Mouse (Mus musculus) right cerebral cortex, postnatal 4 days (tissue): ENCODE measurements at regions not wholly inside any gene's neighbourhood (a gene's known extent, or its start where the extent isn't known, plus 50 kb on each side); places are given as distances from the start of the nearest gene placed in this dataset.

Source experiments
- DNase-seq: peaks from one replicate; pipeline ENCODE4 v3.0.0-alpha.2; 2022

DNA sequence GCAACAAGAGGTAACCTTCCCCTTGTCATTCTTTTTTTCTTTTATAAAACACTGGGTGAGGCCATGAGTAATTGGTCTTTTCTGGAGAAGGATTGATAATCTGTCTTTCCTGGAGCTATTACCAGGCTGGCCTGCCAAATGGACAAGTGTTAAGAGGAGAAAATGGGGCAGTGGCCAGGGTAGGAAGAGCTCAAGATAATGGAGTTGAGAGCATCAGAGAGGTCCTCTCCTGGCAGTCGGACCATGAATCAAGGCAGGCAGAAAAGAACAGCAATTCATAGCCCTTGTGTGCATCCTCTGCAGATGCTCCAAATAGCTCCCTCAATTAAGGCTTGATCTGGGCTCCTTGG, 208.2 kb downstream of the Rpl10-ps3 start:
- DNase-seq: no peak

DNA sequence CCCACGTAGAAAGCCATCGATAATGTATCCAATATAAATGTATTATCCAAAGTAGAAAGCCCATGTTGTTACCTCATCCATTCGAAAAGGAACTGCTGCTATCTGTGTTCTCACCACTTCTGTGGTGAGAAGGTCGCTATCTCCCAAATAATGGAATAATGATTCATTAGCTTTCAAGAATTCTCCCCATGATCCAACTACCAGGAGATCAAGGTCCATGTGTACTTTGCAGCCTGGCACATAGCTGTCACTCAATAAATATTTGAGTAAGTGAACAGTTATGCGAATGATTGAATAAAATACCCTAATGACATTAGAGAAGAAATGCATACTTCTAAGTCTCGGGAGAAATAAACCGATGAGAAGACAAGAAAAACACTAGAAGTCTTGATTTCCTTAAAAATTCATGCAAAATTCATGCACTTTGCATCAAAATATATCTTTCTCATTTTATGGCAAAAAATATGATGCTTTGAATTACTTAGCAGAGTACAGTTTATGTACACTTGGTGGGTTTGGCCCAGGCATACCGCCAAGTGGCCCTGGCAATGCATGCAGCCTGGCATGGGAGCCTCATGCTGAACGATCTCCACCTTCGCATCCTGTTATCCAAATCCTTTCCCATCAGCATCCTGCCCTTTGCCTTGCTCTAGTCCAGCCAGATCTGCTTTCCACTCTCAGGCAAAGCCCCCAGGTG, 208.7 kb downstream of the Rpl10-ps3 start:
- DNase-seq: no peak

DNA sequence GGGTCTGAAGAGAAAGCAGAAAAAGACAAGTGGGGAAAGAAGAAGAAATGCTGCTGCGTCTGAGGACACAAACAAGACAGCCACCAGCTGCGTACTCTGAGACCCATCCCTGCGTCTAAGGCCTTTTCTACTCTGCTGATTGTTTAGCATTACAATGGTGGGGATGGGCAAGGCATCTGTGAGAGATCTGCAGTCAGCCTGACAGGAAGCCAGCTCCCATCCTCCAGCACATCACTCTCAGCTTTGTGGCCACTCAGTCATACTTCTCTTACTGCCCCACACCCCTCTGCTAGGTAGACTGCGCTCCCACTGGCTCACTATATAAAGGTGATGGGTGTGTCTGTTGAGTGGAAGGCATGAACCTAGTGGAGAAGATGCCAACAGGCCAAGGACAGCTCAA, 220.5 kb downstream of the Rpl10-ps3 start:
- DNase-seq: no peak

DNA sequence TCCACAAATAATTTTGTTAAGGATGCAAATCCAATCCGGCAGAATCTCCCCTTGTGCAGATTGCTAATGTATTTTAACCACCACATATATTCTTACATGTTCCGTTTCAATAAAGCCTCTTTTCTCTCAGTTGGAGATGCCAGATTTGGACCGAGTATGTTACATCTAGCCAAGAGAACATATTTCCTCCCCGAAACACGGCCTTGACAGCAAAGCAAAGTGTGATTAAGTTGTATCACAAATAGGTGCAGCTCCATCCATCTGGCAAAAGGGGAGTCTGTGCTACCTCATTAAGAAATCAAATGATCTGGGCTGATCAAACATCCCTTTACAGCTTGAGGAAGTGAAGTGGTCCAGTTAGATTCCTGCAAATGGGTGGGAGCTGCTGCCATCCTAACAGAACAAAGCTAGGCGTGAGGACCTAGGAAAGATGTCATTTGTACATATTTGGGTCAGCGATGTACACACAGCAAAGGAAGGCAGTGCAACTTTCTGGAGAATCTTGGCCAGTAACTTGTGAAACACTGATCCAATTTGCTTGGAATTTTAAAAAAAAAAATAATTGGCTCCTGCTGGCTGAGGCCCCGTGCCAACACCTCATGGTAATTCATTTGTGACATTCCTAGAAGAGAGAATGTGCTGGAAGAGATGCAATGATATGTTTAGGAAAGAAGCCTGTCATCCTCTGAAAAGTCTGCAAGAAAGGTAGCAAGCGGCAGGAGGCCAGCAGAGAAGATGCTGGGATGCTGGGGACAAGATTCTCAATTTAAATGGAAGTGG, 223.8 kb downstream of the Rpl10-ps3 start:
- DNase-seq: peak; percentile 71

GRCm38 (mm10) chr9:50119412-50119811, 225.4 kb downstream of the Rpl10-ps3 start:
- no peak for DNase-seq

DNA sequence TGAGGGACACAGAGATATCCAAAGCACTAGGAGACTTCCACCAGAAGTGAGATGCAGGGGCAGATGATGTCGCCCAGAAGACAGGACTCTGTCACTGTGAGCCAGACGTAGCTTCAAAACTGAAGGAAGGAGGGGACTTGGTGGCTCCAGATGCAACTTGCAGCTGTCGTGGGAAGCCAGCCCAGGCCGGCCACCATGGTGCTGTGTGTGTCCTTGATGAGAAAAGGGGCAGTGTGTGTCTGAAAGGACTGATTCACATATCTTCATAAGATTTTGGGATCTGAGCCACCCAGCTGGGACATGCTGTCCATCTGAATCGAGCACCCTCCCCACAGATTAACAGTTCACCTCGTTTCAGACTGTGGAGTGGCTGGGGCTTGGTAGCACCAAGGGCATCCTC, 226.2 kb downstream of the Rpl10-ps3 start:
- no peak for DNase-seq

- no peak for DNase-seq
Observed at GRCm38 (mm10) chr9:50106551-50106950, 238.2 kb downstream of the Rpl10-ps3 start.

- DNase-seq: no peak
Observed at GRCm38 (mm10) chr9:50102766-50103165, 242.0 kb downstream of the Rpl10-ps3 start.

- DNase-seq: no peak
Observed at GRCm38 (mm10) chr9:50101061-50101460, 243.7 kb downstream of the Rpl10-ps3 start.

DNA sequence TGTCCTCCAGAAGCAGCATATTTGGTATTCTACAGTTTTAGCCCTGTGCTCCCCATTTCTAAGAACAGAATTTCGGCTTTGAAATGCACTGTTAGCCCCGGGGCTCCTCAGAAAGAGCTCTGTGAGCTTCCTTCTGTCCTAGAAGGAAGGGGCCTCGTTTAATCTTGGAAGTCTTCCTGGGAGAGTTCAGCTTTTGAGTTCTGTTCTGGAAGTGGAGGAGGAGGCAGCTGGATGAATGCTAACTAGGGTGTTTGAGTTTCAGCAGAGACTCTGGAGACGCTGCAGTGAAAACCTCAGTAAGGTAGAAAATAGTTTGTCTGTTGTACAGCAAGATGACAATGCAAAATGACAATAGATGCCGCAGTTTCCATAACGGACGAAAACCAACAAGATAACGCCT, 253.8 kb downstream of the Rpl10-ps3 start:
- DNase-seq: no peak

- DNase-seq: no peak
Observed at GRCm38 (mm10) chr9:50089916-50090315, 254.9 kb downstream of the Rpl10-ps3 start.

GRCm38 (mm10) chr9:50080205-50080604, 264.6 kb downstream of the Rpl10-ps3 start:
- no peak for DNase-seq

GRCm38 (mm10) chr9:50068576-50068975, 269.9 kb upstream of the Ncam1 start:
- no peak for DNase-seq

GRCm38 (mm10) chr9:50067729-50068225, 269.1 kb upstream of the Ncam1 start:
- no peak for DNase-seq

DNA sequence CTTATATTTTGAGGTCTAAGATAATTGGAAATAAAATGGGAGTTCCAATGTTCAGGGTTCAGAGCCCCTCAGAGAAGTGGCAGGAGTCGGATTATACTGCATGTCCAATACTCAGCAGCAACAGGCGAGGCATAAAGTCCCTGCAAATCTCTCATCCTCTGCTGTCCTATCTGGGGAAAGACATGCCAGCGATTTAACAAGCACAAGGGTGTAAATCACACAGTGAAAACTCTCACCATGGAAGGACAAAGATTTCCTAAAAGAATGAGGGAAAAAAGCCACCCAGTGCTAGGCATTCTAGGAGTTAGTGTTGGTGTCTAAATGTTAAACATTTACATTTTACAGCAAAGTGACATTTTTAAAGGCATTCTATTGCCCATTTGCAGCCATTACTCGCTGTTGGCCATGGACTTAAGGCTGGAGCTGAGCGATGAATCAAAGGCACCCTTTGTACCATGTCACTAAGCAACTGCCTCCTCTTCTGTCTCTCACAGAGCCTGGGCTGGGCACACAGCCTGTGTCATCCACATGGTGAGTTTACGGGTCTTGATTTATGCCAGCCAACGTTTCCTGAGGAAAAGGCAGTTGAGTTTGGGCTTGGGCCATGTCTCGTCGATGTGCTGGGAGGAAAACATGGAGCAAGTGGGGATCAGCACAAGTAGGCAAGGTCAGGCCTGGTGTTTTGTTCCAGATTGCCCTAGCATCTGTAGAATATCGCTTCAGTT, 265.9 kb upstream of the Ncam1 start:
- DNase-seq: peak; percentile 25

DNA sequence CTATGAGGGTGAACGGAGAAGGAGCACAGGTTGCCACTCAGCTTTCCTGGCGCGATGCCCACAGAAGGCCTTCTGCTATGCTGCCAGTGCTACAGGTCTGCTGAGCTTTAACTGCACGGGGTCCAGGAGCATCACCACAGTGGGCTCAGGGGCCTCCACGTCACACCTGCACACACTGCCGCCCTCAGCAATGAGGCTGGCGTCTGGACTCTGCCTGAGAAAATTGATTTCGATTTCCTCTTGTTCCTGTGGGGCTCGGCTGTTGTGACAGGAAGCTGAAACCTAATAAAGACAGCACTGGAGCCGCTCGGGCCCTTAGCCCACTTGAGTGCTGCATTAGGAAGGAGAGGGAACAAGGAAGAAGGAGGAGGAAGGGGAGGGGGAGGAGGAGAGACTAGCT, 239.5 kb upstream of the Ncam1 start:
- DNase-seq: peak; percentile 37

- DNase-seq: no peak
Observed at GRCm38 (mm10) chr9:50032322-50033158, 233.8 kb upstream of the Ncam1 start.

GRCm38 (mm10) chr9:50031318-50031717, 232.6 kb upstream of the Ncam1 start:
- DNase-seq: no peak

DNA sequence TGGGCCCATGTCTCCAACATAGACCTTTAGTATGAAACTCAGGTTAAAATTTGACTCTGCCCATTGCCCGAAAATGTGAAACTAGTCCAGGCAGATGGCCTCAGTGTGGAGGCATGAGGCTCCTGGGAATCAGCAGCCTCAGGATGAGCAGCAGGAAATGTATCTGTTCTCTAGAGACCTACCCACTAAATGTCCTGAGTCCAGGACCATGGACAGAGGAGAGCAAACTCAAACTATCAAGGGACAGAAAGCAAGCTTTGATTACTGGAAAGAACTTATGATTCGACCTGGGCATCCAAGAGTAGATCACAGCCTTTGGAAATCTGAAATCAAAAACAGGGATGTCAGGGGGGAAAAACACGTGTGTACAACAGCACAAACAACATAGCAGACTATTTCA, 230.3 kb upstream of the Ncam1 start:
- DNase-seq: no peak

- no peak for DNase-seq
Observed at GRCm38 (mm10) chr9:50028573-50028972, 229.8 kb upstream of the Ncam1 start.

- no peak for DNase-seq
Observed at GRCm38 (mm10) chr9:50024820-50025219, 226.1 kb upstream of the Ncam1 start.

DNA sequence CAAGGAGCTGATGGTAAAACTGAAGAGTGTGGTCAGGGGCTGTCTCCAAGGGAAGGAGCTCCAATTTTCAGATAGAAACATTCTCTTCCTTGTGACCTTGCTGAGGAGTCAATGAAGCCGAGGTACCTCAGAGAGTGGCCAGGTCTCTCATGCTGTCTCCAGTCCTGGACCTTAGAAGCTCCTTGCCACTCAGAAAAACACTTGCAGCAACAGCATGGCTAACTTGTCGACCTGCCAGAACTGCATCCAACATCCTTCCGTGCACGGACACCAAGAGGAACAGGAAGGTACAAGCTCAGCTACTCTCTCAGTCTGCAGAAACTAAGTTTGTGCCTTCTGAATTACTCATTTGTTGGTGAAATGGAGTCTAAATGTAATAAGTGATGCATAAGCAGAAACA, 214.9 kb upstream of the Ncam1 start:
- DNase-seq: no peak
